Mouse (Mus musculus) brown adipose tissue, adult 24 weeks (tissue): ENCODE results near the gene Fgf23. TPM values are rescaled to one million over a fixed set of nuclear protein-coding genes. Genes with fewer than 3 reads are reported as not detected.

Experiments
- H3K27ac ChIP-seq: fragments of 200-500 bp; replicated peaks from 2 replicates; pipeline ENCODE4 v1.5.1; 2012; ENCODE audit warnings: low read depth, mild to moderate bottlenecking, low read length
- H3K4me1 ChIP-seq: fragments of 200-500 bp; 2 replicates; pipeline ENCODE4 v1.6.1; 2012; ENCODE audit warnings: low read length, mixed read lengths; ENCODE audit not compliant: control insufficient read depth, insufficient read depth, insufficient read length
- H3K4me3 ChIP-seq: fragments of 200-500 bp; 2 replicates; pipeline ENCODE4 v1.5.1; 2012; ENCODE audit warnings: low read depth, mild to moderate bottlenecking, low read length, moderate library complexity; ENCODE audit not compliant: insufficient read depth
- polyA plus RNA-seq: library from polyadenylated mRNA; stranded (reverse); fragments of >200 nt; gene quantifications from 2 replicates; pipeline ENCODE4 v1.2.4, GENCODE M21; 2012; ENCODE audit not compliant: missing spikeins, insufficient read depth, insufficient read length

The Fgf23 gene
- polyA plus RNA-seq = not detected in 2 replicates

DNA sequence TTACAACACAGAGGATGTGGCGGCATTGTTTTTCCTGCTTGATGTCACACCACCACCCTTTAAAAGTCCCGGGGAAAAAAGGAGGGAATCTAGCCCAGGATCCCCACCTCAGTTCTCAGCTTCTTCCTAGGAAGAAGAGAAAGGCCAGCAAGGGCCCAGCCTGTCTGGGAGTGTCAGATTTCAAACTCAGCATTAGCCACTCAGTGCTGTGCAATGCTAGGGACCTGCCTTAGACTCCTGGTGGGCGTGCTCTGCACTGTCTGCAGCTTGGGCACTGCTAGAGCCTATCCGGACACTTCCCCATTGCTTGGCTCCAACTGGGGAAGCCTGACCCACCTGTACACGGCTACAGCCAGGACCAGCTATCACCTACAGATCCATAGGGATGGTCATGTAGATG, at the start of gene Fgf23:
Gene Fgf23, plus strand, starts transcription at position 86 of the 400 bp plus-strand sequence.
- H3K4me3 ChIP-seq = no peak within 1 kb of the TSS
- no peak within 1 kb of the TSS for H3K27ac ChIP-seq
- H3K4me1 ChIP-seq = no peaks in the 10 kb centered on the region

- Histone ChIP-seq H3K27ac (no peak overlapping the region), H3K4me1 (no peaks in the 10 kb centered on the region), H3K4me3 (no peak overlapping the region)
These were observed 47.9 kb upstream of the Fgf23 start for GRCm38 (mm10) chr6:127024836-127025235.

GRCm38 (mm10) chr6:127034760-127035159, 37.9 kb upstream of the Fgf23 start:
- H3K4me3 ChIP-seq = no peak overlapping the region
- no peaks in the 10 kb centered on the region for H3K4me1 ChIP-seq
- no peak overlapping the region for H3K27ac ChIP-seq

GRCm38 (mm10) chr6:127044909-127045308, 27.8 kb upstream of the Fgf23 start:
- no peak overlapping the region for H3K27ac ChIP-seq
- no peak overlapping the region for H3K4me3 ChIP-seq
- no peaks in the 10 kb centered on the region for H3K4me1 ChIP-seq

GRCm38 (mm10) chr6:127050847-127051246, 21.9 kb upstream of the Fgf23 start:
- Histone ChIP-seq H3K27ac (no peak overlapping the region), H3K4me1 (no peaks in the 10 kb centered on the region), H3K4me3 (no peak overlapping the region)

DNA sequence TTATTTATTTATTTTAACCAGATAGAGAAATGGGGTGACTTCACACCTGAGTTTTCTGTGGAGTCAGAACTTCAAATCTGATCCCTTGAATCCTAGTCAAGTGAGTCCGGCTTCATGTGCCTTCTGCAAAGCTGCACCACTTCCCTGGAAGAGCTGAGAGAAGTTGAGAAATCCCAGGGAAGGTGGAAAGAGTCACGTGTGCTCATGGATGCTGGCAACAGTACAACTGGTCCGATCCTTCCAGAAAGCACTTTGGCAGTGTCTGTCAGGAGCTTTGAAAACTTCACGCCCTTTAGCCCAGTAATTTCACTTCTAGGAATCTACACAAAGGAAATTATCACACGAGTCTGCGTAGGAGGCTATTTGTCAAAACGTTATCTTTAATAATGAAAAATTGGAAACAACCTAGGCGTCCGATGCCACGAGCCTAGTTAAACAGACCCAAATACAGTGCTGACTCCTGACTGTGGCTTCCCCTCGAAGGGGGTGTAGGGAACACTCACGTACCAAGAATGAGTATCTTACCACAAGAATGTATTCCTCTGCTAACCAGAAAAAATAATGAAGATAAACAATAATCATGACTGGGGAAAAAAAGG, 15.6 kb upstream of the Fgf23 start:
- no peaks in the 10 kb centered on the region for H3K4me1 ChIP-seq
- no peak overlapping the region for H3K4me3 ChIP-seq
- H3K27ac ChIP-seq = no peak overlapping the region

GRCm38 (mm10) chr6:127059975-127060374, 12.7 kb upstream of the Fgf23 start:
- no peaks in the 10 kb centered on the region for H3K4me1 ChIP-seq
- H3K4me3 ChIP-seq = no peak overlapping the region
- no peak overlapping the region for H3K27ac ChIP-seq

GRCm38 (mm10) chr6:127063915-127064314, 8.8 kb upstream of the Fgf23 start:
- Histone ChIP-seq H3K4me1 (no peaks in the 10 kb centered on the region), H3K4me3 (no peak overlapping the region), H3K27ac (no peak overlapping the region)

- H3K4me3 ChIP-seq = no peak overlapping the region
- no peaks in the 10 kb centered on the region for H3K4me1 ChIP-seq
- no peak overlapping the region for H3K27ac ChIP-seq
These were observed 7.9 kb upstream of the Fgf23 start for GRCm38 (mm10) chr6:127064815-127065214.

GRCm38 (mm10) chr6:127079867-127080731, 7.4 kb downstream of the Fgf23 start:
- peak overlapping the region; percentile 52 for H3K4me3 ChIP-seq
- H3K4me1 ChIP-seq = peaks cover 5% of the 10 kb centered on the region; the same call in 1 of the 2 replicates
- H3K27ac ChIP-seq = no peak overlapping the region

DNA sequence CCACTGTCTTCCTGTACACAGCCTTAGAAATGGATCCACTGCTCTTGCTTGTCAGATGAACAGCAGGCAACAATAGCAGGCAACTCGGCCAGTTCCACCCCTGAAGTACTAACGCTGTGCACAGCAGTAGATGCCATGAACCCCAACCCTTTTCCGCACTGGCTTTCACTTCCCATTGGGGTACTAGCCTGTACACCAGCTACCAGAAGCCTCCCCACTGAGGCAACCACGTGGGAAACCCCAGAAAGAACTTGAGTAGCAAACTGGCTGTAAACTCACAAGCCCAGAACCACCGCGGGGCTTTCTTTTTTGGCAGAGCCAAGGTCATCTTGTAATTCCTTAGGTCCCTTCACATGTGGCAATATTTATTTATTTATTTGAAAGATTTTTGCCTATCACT, 9.1 kb downstream of the Fgf23 start:
- Histone ChIP-seq H3K4me1 (peaks cover 5% of the 10 kb centered on the region; the same call in 1 of the 2 replicates), H3K27ac (no peak overlapping the region), H3K4me3 (no peak overlapping the region)

- no peak overlapping the region for H3K27ac ChIP-seq
- H3K4me1 ChIP-seq = no peaks in the 10 kb centered on the region
- H3K4me3 ChIP-seq = no peak overlapping the region
These were observed 14.0 kb downstream of the Fgf23 start for GRCm38 (mm10) chr6:127086739-127087138.

DNA sequence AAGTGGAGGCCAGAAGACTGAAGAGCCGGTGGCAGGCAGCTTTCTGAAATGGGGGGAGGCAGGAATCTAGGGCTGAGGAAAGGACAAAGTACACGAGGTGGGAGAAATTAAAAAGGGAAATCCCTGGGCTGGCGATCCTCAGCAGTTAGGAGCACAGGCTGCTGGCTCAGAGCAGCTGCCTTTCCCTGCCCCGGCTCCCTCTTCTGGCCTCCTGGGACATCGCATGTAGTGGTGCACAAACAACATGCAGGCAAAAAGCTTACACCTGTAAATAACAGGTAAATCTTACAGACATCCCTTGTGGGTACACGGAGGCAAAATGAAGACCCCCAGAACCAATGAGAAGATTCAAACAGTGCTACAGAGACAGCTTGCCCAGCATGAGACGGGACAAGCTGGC, 21.9 kb downstream of the Fgf23 start:
- Histone ChIP-seq H3K4me3 (no peak overlapping the region), H3K4me1 (no peaks in the 10 kb centered on the region), H3K27ac (no peak overlapping the region)

- peaks cover 2% of the 10 kb centered on the region for H3K4me1 ChIP-seq
- H3K4me3 ChIP-seq = no peak overlapping the region
- no peak overlapping the region; the same call in 1 of the 2 replicates for H3K27ac ChIP-seq
These were observed 31.0 kb downstream of the Fgf23 start for GRCm38 (mm10) chr6:127103506-127104275.

GRCm38 (mm10) chr6:127104396-127105029, 31.8 kb downstream of the Fgf23 start:
- no peak overlapping the region for H3K4me3 ChIP-seq

More at GRCm38 (mm10) chr6:127104396-127105029, 31.8 kb downstream of the Fgf23 start:
- H3K4me1 ChIP-seq = peaks cover 2% of the 10 kb centered on the region
- peak overlapping the region; percentile 62 for H3K27ac ChIP-seq
